9 mouse cellular contexts compared by ENCODE assay signal in the genomic region with DNA sequence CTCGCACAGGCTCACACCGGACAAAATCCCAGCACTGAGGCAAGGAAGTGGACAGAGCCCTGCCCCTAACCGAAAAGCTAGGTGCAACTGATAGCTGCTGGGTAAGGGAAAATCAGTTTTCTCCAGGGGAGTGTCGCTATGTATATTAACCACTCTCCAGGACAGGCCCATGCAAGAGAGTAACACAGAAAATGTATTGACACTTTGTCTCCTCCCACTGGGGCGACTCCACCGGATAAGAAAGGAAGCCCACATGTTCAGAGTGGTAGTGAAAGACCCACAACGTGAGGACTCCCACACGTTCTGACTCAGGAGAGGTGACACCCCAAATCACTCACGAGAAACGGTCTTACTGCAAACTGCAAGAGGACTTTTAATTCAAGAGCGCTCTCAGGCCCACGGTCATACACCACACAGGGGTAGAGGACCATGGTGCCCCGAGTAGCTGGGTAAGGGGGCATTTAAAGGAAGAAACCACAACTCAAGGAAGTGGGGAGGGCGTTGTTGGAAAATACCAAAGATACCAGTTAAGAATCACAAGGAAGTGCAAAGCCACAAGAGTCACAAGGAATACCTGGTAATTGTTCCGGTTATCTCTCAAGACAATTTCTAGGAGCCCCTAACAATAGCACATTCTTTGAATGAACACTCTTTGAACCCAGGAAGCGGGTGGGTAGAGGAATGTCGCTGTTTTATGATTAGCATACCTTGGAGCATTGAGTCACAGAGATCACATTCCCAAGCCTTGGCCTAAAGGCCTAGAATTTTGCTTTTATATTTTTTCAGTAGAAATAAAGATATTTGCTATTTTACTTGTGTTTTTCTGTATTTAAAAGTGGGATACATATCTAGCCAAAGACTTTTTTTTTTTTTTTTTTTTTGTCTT. TPM values are rescaled to one million over a fixed set of nuclear protein-coding genes. Genes with fewer than 3 reads are reported as not detected.
DNase-seq lines count a peak whose midpoint lies in the region; ATAC-seq and TF ChIP-seq lines count a peak whose summit lies in the region.
"Not testable (repeated sequence)": the region's sequence is repeated elsewhere in the genome, so short reads cannot be mapped to it uniquely, and the experiment has no call there.
"Had no signal": no experiment of that assay in that cellular context is flagged by ENCODE, and none has a peak within 500 bp of the region (broad histone marks: within the 10 kb centered on the region; RNA-seq: fewer than 3 reads in every experiment).

No protein-coding gene starts in this region.

- H3K4me1 ChIP-seq in brown adipose tissue, adult 24 weeks (ENCODE audit: control insufficient read depth, insufficient read depth, insufficient read length, low read length); forebrain, embryonic 12.5 days; heart, postnatal 0 days (ENCODE audit: control insufficient read depth, insufficient read depth); liver, embryonic 13.5 days (replicated peaks); midbrain, embryonic 14.5 days (ENCODE audit: control insufficient read depth, insufficient read depth, low read length); stomach, embryonic 15.5 days: not testable (repeated sequence)

- TF ChIP-seq CTCF in heart, postnatal 0 days (IDR thresholded peaks at IDR 0.05; ENCODE audit: low read depth): not testable (repeated sequence)

- peak overlapping the region; percentile 99 for H3K27ac ChIP-seq in brown adipose tissue, adult 24 weeks (replicated peaks; ENCODE audit: low read depth, low read length)
- not testable (repeated sequence) for H3K27ac ChIP-seq in forebrain, embryonic 12.5 days; heart, postnatal 0 days (ENCODE audit: low read depth); liver, embryonic 13.5 days; midbrain, embryonic 14.5 days (replicated peaks; ENCODE audit: low read depth, low read length); stomach, embryonic 15.5 days

- ATAC-seq in forebrain, embryonic 12.5 days (ENCODE audit: low FRiP score); heart, postnatal 0 days (ENCODE audit: insufficient read depth, low read depth); liver, embryonic 13.5 days (ENCODE audit: low read depth); midbrain, embryonic 14.5 days (ENCODE audit: low FRiP score, low TSS enrichment); stomach, embryonic 15.5 days (ENCODE audit: insufficient read depth, low FRiP score, low read depth): not testable (repeated sequence)

- H3K36me3 ChIP-seq in forebrain, embryonic 12.5 days (replicated peaks); heart, postnatal 0 days (replicated peaks; ENCODE audit: control insufficient read depth, insufficient read depth, low read length); liver, embryonic 13.5 days; midbrain, embryonic 14.5 days (ENCODE audit: control insufficient read depth, insufficient read depth, low read length); stomach, embryonic 15.5 days: not testable (repeated sequence)

- TF ChIP-seq EP300 in heart, postnatal 0 days (IDR thresholded peaks at IDR 0.05; ENCODE audit: low read depth): not testable (repeated sequence)

- peak; percentile 56 for DNase-seq in CD4-positive helper T cell, adult 2 months (ENCODE audit: low read depth, low spot score)
- not testable (repeated sequence) for DNase-seq in heart, postnatal 0 days (ENCODE audit: low spot score); liver, embryonic 13.5 days; midbrain, embryonic 14.5 days
- DNase-seq in kidney, adult 9 months: peak; percentile 21

- WGBS in forebrain, embryonic 12.5 days: 89% methylated on average over 17 of the region's 17 CpGs
- 75% methylated on average over 17 of the region's 17 CpGs for WGBS in heart, postnatal 0 days
- 64% methylated on average over 17 of the region's 17 CpGs for WGBS in liver, embryonic 13.5 days (ENCODE audit: insufficient replicate concordance)
- WGBS in midbrain, embryonic 14.5 days: 88% methylated on average over 17 of the region's 17 CpGs
- WGBS in stomach, embryonic 15.5 days: 81% methylated on average over 17 of the region's 17 CpGs

- not testable (repeated sequence) for H3K9me3 ChIP-seq in forebrain, embryonic 12.5 days; heart, postnatal 0 days (replicated peaks; ENCODE audit: control insufficient read depth, low read length); liver, embryonic 13.5 days (replicated peaks); midbrain, embryonic 14.5 days (ENCODE audit: control insufficient read depth, low read length); stomach, embryonic 15.5 days

- peak overlapping the region; percentile 99 for H3K4me3 ChIP-seq in brown adipose tissue, adult 24 weeks (ENCODE audit: insufficient read depth, low read depth, low read length)
- H3K4me3 ChIP-seq in forebrain, embryonic 12.5 days (replicated peaks): peak overlapping the region; percentile 57; the same call in 1 of the 2 replicates
- H3K4me3 ChIP-seq in heart, postnatal 0 days (ENCODE audit: low read depth, low read length): peak overlapping the region; percentile 72
- H3K4me3 ChIP-seq in liver, embryonic 13.5 days (replicated peaks): peak overlapping the region; percentile 72
- H3K4me3 ChIP-seq in midbrain, embryonic 14.5 days (replicated peaks; ENCODE audit: low read depth, low read length): peak overlapping the region; percentile 54
- peak overlapping the region; percentile 70 for H3K4me3 ChIP-seq in stomach, embryonic 15.5 days (replicated peaks)

- H3K9ac ChIP-seq in forebrain, embryonic 12.5 days; stomach, embryonic 15.5 days: not testable (repeated sequence)
- peak overlapping the region; percentile 67 for H3K9ac ChIP-seq in heart, postnatal 0 days (replicated peaks; ENCODE audit: low read depth, low read length)
- peak overlapping the region; percentile 78 for H3K9ac ChIP-seq in liver, embryonic 13.5 days
- H3K9ac ChIP-seq in midbrain, embryonic 14.5 days (replicated peaks; ENCODE audit: low read length): peak overlapping the region; percentile 66; the same call in 1 of the 2 replicates

- peak overlapping the region; percentile 77 for H3K4me2 ChIP-seq in forebrain, embryonic 12.5 days
- peak overlapping the region; percentile 86 for H3K4me2 ChIP-seq in heart, postnatal 0 days (ENCODE audit: low read depth, low read length)
- H3K4me2 ChIP-seq in liver, embryonic 13.5 days: peak overlapping the region; percentile 72
- peak overlapping the region; percentile 81 for H3K4me2 ChIP-seq in midbrain, embryonic 14.5 days (ENCODE audit: low read length)
- H3K4me2 ChIP-seq in stomach, embryonic 15.5 days: peak overlapping the region; percentile 82

- not testable (repeated sequence) for H3K27me3 ChIP-seq in forebrain, embryonic 12.5 days; heart, postnatal 0 days (ENCODE audit: control insufficient read depth, insufficient read depth, low read length); liver, embryonic 13.5 days; midbrain, embryonic 14.5 days (ENCODE audit: control insufficient read depth, insufficient read depth, low read length); stomach, embryonic 15.5 days (replicated peaks)

RNA-seq across cellular contexts. Expression of gene Als2cr12, which starts 44.0 kb away (rescaled TPM):
- polyA plus RNA-seq in brown adipose tissue, adult 24 weeks (2012; ENCODE audit: insufficient read depth, insufficient read length, missing spikeins): 8.6 and 11.0 TPM in 2 replicates
- not detected in 2 replicates for polyA plus RNA-seq in forebrain, embryonic 12.5 days (2016; fragmentation: Nextera tagmentation; extraction: Ambion mirVana)
- not detected in 2 replicates for total RNA-seq in heart, postnatal 0 days (2014; rRNA removed; ENCODE audit: low replicate concordance)
- polyA plus RNA-seq in heart, postnatal 0 days (2015; fragmentation: Nextera tagmentation; extraction: Ambion mirVana): not detected in 2 replicates
- not detected in 2 replicates for polyA plus RNA-seq in liver, embryonic 13.5 days (2015; fragmentation: Nextera tagmentation; extraction: Ambion mirVana)
- not detected in 2 replicates for polyA plus RNA-seq in midbrain, embryonic 14.5 days (2014; fragmentation: Nextera tagmentation; extraction: Ambion mirVana)
- 0.18 and 0.23 TPM in 2 replicates for polyA plus RNA-seq in stomach, embryonic 15.5 days (2015; fragmentation: Nextera tagmentation; extraction: Ambion mirVana)
- total RNA-seq: left cerebral cortex, postnatal 36 days had no signal

RNA-seq across cellular contexts. Expression of gene Cflar, which starts 59.5 kb away (rescaled TPM):
- 43.9 and 53.5 TPM in 2 replicates for polyA plus RNA-seq in brown adipose tissue, adult 24 weeks (2012; ENCODE audit: insufficient read depth, insufficient read length, missing spikeins)
- 23.8 and 24.8 TPM in 2 replicates for polyA plus RNA-seq in forebrain, embryonic 12.5 days (2016; fragmentation: Nextera tagmentation; extraction: Ambion mirVana)
- 44.4 and 102 TPM in 2 replicates for total RNA-seq in heart, postnatal 0 days (2014; rRNA removed; ENCODE audit: low replicate concordance)
- polyA plus RNA-seq in heart, postnatal 0 days (2015; fragmentation: Nextera tagmentation; extraction: Ambion mirVana): 49.8 and 53.6 TPM in 2 replicates
- 12.7 and 16.3 TPM in 2 replicates for polyA plus RNA-seq in liver, embryonic 13.5 days (2015; fragmentation: Nextera tagmentation; extraction: Ambion mirVana)
- 11.5 and 16.4 TPM in 2 replicates for polyA plus RNA-seq in midbrain, embryonic 14.5 days (2014; fragmentation: Nextera tagmentation; extraction: Ambion mirVana)
- polyA plus RNA-seq in stomach, embryonic 15.5 days (2015; fragmentation: Nextera tagmentation; extraction: Ambion mirVana): 34.8 and 38.2 TPM in 2 replicates
